Mouse (Mus musculus): ENCODE results near the gene Ift122.

DNA sequence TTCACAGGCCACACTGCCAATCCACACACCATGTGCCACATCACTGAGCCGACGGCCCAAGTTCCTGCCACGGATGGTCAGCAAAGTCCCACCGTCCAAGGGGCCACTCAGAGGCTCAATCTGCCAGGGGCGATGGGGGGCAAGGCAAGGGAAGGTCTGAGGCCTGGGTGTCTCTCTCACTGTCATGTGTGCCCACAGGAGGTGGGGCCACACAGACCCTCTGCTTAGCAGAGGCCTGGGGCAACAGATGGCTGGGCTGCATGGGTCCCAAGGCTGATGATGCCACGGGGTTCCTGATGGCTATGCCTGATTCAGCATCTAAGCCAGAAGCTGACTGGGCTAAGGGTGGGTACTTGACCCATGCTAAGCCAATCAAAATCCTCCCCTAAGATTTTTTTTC, 115.4 kb downstream of the Ift122 start:
- TF ChIP-seq CTCF (conservative IDR thresholded peaks at IDR 0.05; ENCODE audit: low read length) (no peak), POU5F1 (IDR thresholded peaks at IDR 0.05; ENCODE audit: borderline replicate concordance, low read length) (no peak), NANOG (IDR thresholded peaks at IDR 0.05; ENCODE audit: borderline replicate concordance, low read length) (no peak)
